Mouse (Mus musculus): ENCODE results near the gene Hs3st3a1. TPM values are rescaled to one million over a fixed set of nuclear protein-coding genes. Genes with fewer than 3 reads are reported as not detected.

Gene Hs3st3a1
- polyA plus RNA-seq (2011; ENCODE audit: insufficient read depth, insufficient read length, low replicate concordance, missing spikeins) = not detected in 2 replicates

DNA sequence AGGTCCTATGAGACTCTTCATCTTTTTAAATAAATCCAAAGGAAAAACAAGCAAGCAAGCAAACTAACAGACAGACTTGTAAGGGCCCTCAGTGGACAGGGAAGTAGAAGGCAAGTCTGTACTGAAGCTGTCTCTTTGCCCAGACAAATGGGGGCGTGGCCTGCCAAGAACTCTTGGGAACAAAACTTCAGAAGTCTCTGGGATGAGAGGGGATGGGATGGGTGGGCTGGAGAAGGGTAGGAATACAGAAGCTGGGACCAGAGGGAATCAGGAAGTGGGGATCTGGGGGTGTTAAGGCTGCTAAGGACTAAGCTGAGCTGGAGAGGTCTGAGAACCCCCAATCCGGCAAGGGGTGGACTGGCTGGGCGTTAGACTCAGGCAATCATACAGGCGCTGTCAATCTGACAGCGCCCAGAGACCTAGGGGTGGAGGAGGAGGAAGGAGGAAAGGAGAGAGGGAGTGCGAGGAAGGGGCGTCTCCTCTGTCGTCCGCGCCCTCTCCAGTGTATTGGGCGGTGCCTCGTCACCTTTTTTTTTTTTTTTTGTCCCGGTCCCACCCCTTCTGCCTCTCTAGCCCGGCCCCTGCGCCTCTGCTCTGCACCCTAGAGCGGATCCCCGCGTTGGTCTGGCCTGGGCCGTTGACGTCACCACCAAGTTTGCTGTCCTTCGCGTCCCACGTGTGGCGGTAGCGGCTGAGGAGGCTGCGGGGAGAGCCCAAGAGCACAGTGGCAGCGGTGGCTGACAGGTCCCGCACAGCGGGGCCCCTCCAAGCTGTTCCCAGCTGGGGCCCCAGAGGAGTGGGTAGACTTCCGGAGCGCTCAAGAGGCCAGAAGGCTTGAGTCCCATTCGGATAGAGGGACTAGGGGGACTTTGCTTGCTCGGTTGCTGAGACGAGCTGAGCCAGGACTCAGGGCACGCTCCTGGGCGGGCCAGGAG lies at the start of gene Hs3st3a1:
Gene Hs3st3a1, plus strand, starts transcription at position 722 of the 935 bp plus-strand sequence.
- 1% methylated on average over 35 of the region's 36 CpGs for WGBS
- Histone ChIP-seq H3K27ac (ENCODE audit: control insufficient read depth, insufficient read depth, low read depth, low read length, poor library complexity) (no peak within 1 kb of the TSS), H3K4me1 (ENCODE audit: control insufficient read depth, insufficient read depth, low read length) (no peaks in the 10 kb centered on the region), H3K4me3 (replicated peaks; ENCODE audit: control insufficient read depth, low read depth, low read length) (no peak within 1 kb of the TSS)
- TF ChIP-seq CTCF (IDR thresholded peaks at IDR 0.05; ENCODE audit: control insufficient read depth, insufficient read depth, low read length) (no peak), POLR2A (IDR thresholded peaks at IDR 0.05; ENCODE audit: borderline replicate concordance, control insufficient read depth, low read depth, low read length) (no peak)

DNA sequence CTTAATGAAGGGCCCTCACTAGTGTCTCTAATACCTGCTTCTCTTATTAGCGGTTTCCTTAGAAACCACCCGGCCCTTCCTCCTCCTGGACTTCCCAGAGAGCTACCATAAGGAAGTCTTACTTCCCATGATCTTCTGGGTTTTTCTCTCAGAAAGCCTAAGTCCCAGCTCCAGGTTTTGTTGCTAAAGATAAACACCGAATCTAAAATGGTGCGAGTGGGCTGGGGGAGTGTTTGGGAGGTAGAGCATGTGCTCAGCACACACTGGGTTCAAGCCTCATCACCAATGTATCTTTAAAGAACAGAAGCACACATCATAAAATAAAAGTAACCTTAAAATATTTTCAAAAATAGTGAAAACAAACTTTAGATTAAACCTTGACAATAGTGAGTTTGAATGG lies 48.8 kb upstream of the Hs3st3a1 start:
- no peak overlapping the region for H3K4me3 ChIP-seq (replicated peaks; ENCODE audit: control insufficient read depth, low read depth, low read length)
- 87% methylated on average over 4 of the region's 4 CpGs for WGBS
- no peaks in the 10 kb centered on the region for H3K4me1 ChIP-seq (ENCODE audit: control insufficient read depth, insufficient read depth, low read length)
- no peak for TF ChIP-seq CTCF (IDR thresholded peaks at IDR 0.05; ENCODE audit: control insufficient read depth, insufficient read depth, low read length)
- TF ChIP-seq POLR2A (IDR thresholded peaks at IDR 0.05; ENCODE audit: borderline replicate concordance, control insufficient read depth, low read depth, low read length) = no peak
- H3K27ac ChIP-seq (ENCODE audit: control insufficient read depth, insufficient read depth, low read depth, low read length, poor library complexity) = no peak overlapping the region

DNA sequence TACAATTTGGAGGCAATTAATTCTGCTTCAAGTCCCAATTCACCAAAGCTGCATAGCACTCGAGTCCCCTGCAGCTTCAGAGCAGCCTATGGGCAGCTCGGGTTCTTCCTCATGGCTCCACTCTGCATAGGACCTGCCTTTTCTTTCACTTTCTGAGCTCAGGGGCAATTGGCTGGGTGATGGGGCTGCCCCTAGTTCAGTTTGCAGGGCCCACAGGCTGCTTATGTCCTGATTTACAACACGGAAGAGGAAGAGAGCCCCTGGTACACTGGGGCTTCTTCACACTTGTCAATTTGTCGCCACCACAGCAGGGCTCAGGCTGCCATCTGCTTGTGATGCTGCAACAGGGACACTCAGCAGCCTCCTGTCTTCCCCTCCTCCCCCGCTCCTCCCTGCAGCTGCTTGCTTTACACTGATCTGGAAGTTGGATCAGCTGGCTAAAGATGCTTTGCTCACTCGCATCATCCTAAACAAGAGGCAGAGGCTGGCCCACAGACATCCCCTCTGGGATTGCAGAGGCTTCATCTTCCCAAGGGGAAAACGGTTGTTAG lies 38.7 kb upstream of the Hs3st3a1 start:
- Histone ChIP-seq H3K27ac (ENCODE audit: control insufficient read depth, insufficient read depth, low read depth, low read length, poor library complexity) (no peak overlapping the region), H3K4me3 (replicated peaks; ENCODE audit: control insufficient read depth, low read depth, low read length) (no peak overlapping the region), H3K4me1 (ENCODE audit: control insufficient read depth, insufficient read depth, low read length) (no peaks in the 10 kb centered on the region)
- 24% methylated on average over 7 of the region's 7 CpGs for WGBS
- TF ChIP-seq CTCF (IDR thresholded peaks at IDR 0.05; ENCODE audit: control insufficient read depth, insufficient read depth, low read length) (no peak), POLR2A (IDR thresholded peaks at IDR 0.05; ENCODE audit: borderline replicate concordance, control insufficient read depth, low read depth, low read length) (no peak)

DNA sequence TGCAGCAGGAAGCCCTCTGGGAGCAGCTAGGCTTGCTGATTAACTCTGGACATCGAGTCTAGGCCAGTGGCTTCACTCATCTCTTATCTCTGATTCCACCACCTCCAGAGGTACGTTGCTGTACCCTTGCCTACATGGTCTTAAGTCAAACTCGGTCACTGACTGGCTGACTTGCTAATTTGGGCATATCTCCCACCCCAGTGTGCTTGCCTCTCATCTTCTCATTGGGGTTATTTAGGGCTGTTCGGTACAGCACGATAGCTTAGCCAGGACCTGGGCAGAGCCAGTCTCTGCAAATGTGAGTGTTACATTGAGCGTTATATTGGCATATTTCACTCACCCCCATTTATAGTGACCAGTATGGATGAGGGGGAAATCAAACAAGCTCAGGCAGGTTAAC lies 38.2 kb upstream of the Hs3st3a1 start:
- H3K4me3 ChIP-seq (replicated peaks; ENCODE audit: control insufficient read depth, low read depth, low read length) = no peak overlapping the region
- 69% methylated on average over 6 of the region's 6 CpGs for WGBS
- H3K27ac ChIP-seq (ENCODE audit: control insufficient read depth, insufficient read depth, low read depth, low read length, poor library complexity) = no peak overlapping the region
- TF ChIP-seq POLR2A (IDR thresholded peaks at IDR 0.05; ENCODE audit: borderline replicate concordance, control insufficient read depth, low read depth, low read length) (no peak), CTCF (IDR thresholded peaks at IDR 0.05; ENCODE audit: control insufficient read depth, insufficient read depth, low read length) (no peak)
- no peaks in the 10 kb centered on the region for H3K4me1 ChIP-seq (ENCODE audit: control insufficient read depth, insufficient read depth, low read length)

DNA sequence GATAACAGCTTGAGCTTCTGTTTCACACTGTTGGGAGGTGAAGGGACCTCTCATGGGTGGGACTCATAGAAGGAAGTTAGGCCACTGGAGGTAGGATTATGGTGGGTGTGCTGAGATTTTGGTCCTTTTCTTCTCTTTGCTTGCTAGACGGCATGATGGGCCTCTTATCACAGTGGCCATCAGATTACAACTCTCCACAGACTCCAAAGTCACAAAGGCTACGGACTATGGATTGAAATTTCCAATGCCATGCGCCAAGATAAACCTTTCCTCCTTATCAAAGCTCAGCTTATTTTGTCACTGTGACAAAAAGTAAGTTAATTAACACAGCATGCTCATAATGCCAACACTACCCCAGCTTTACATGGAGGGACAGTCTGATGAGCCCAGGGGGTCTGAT lies 37.5 kb upstream of the Hs3st3a1 start:
- WGBS = 76% methylated on average over 3 of the region's 3 CpGs
- no peaks in the 10 kb centered on the region for H3K4me1 ChIP-seq (ENCODE audit: control insufficient read depth, insufficient read depth, low read length)
- H3K4me3 ChIP-seq (replicated peaks; ENCODE audit: control insufficient read depth, low read depth, low read length) = no peak overlapping the region
- TF ChIP-seq POLR2A (IDR thresholded peaks at IDR 0.05; ENCODE audit: borderline replicate concordance, control insufficient read depth, low read depth, low read length) (no peak), CTCF (IDR thresholded peaks at IDR 0.05; ENCODE audit: control insufficient read depth, insufficient read depth, low read length) (no peak)
- H3K27ac ChIP-seq (ENCODE audit: control insufficient read depth, insufficient read depth, low read depth, low read length, poor library complexity) = no peak overlapping the region

DNA sequence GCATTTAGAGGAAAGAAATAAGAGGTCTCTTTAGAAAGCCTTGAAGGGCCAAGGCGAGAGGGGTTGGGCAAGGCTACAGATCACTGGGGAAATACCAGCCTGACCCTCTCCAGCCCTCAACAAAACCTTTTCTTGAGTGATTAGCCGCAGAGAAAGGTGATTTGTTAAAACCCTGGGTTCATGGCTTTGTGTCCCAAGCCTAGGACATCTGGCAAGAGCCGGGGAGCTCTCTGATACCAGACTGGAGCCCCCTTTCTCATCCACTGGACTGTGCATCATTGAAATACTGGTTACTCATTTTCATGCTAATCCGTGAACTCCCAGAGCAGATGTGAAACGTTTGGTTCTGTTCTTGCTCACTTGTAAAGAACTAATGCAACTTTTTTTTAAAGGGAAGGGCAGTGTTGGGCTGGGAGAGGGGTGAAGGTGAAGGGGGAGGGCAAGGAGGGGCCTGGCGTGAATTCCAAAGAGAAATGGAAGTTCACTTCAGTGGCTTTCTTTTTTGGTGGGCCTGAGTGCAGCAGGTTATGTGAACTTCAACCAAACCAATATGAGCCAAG lies 34.5 kb upstream of the Hs3st3a1 start:
- Histone ChIP-seq H3K4me1 (ENCODE audit: control insufficient read depth, insufficient read depth, low read length) (no peaks in the 10 kb centered on the region), H3K27ac (ENCODE audit: control insufficient read depth, insufficient read depth, low read depth, low read length, poor library complexity) (no peak overlapping the region), H3K4me3 (replicated peaks; ENCODE audit: control insufficient read depth, low read depth, low read length) (no peak overlapping the region)
- 66% methylated on average over 6 of the region's 6 CpGs for WGBS
- no peak for TF ChIP-seq CTCF (IDR thresholded peaks at IDR 0.05; ENCODE audit: control insufficient read depth, insufficient read depth, low read length)
- no peak for TF ChIP-seq POLR2A (IDR thresholded peaks at IDR 0.05; ENCODE audit: borderline replicate concordance, control insufficient read depth, low read depth, low read length)

DNA sequence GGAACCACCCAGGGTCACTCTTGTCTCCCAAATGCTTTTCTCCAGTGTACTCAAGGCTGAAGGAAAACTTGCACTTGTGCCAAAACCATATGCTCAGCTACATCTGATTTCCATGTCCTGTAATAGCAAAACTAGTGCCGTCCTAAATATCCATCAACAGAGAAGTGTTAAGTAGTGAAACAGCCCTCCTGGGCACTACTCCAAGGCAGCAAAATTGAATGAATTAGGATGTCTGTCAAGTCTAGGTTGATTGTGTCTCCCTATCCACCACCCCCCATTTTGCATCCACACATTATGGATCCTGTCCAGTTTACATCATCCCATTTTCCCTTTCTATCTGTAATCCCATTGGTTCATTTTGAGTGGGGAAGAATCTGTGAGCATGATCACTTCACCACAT lies 16.2 kb upstream of the Hs3st3a1 start:
- Histone ChIP-seq H3K4me1 (ENCODE audit: control insufficient read depth, insufficient read depth, low read length) (no peaks in the 10 kb centered on the region), H3K4me3 (replicated peaks; ENCODE audit: control insufficient read depth, low read depth, low read length) (no peak overlapping the region), H3K27ac (ENCODE audit: control insufficient read depth, insufficient read depth, low read depth, low read length, poor library complexity) (no peak overlapping the region)
- no peak for TF ChIP-seq POLR2A (IDR thresholded peaks at IDR 0.05; ENCODE audit: borderline replicate concordance, control insufficient read depth, low read depth, low read length)
- no peak for TF ChIP-seq CTCF (IDR thresholded peaks at IDR 0.05; ENCODE audit: control insufficient read depth, insufficient read depth, low read length)
- 84% methylated on average over 1 of the region's 1 CpGs for WGBS

All from bone marrow, adult 2 months (tissue).